Mouse (Mus musculus) kidney, adult 9 months (tissue): ENCODE measurements around the gene Rprd1b.

Source experiments
- DNase-seq: peaks from one replicate; pipeline ENCODE4 v3.0.0; 2022

Rprd1b gene

GRCm38 (mm10) chr2:158090096-158090495, 61.8 kb downstream of the Rprd1b start:
- DNase-seq: no peak

GRCm38 (mm10) chr2:158093345-158093744, 65.0 kb downstream of the Rprd1b start:
- DNase-seq: no peak

- DNase-seq: no peak
These were observed 66.0 kb downstream of the Rprd1b start for GRCm38 (mm10) chr2:158094300-158094699.

GRCm38 (mm10) chr2:158094846-158095245, 66.5 kb downstream of the Rprd1b start:
- DNase-seq: no peak

GRCm38 (mm10) chr2:158097071-158097470, 68.8 kb downstream of the Rprd1b start:
- no peak for DNase-seq

GRCm38 (mm10) chr2:158098730-158099129, 70.4 kb downstream of the Rprd1b start:
- DNase-seq: no peak

GRCm38 (mm10) chr2:158099537-158099936, 71.2 kb downstream of the Rprd1b start:
- no peak for DNase-seq

GRCm38 (mm10) chr2:158101768-158102167, 73.5 kb downstream of the Rprd1b start:
- no peak for DNase-seq

- peak; percentile 76 for DNase-seq
These were observed 76.7 kb downstream of the Rprd1b start for GRCm38 (mm10) chr2:158104966-158105365.

GRCm38 (mm10) chr2:158105605-158106004, 77.3 kb downstream of the Rprd1b start:
- no peak for DNase-seq

GRCm38 (mm10) chr2:158106947-158107587, 78.8 kb downstream of the Rprd1b start:
- DNase-seq: peak; percentile 83

- DNase-seq: no peak
These were observed 81.2 kb downstream of the Rprd1b start for GRCm38 (mm10) chr2:158109516-158109915.

- peak; percentile 97 for DNase-seq
These were observed 85.4 kb downstream of the Rprd1b start for GRCm38 (mm10) chr2:158113591-158114257.

- no peak for DNase-seq
These were observed 86.6 kb downstream of the Rprd1b start for GRCm38 (mm10) chr2:158114931-158115330.

- no peak for DNase-seq
These were observed 87.6 kb downstream of the Rprd1b start for GRCm38 (mm10) chr2:158115838-158116453.

- DNase-seq: no peak
These were observed 88.4 kb downstream of the Rprd1b start for GRCm38 (mm10) chr2:158116653-158117052.

- no peak for DNase-seq
These were observed 90.8 kb downstream of the Rprd1b start for GRCm38 (mm10) chr2:158119145-158119544.

GRCm38 (mm10) chr2:158120211-158120610, 91.9 kb downstream of the Rprd1b start:
- no peak for DNase-seq

GRCm38 (mm10) chr2:158120868-158121267, 92.6 kb downstream of the Rprd1b start:
- DNase-seq: no peak

- DNase-seq: peak; percentile 88
These were observed 93.5 kb downstream of the Rprd1b start for GRCm38 (mm10) chr2:158121645-158122326.

GRCm38 (mm10) chr2:158122814-158123213, 94.5 kb downstream of the Rprd1b start:
- DNase-seq: peak; percentile 82

- no peak for DNase-seq
These were observed 98.9 kb downstream of the Rprd1b start for GRCm38 (mm10) chr2:158127245-158127644.

GRCm38 (mm10) chr2:158127872-158128271, 99.6 kb downstream of the Rprd1b start:
- no peak for DNase-seq
